Mouse (Mus musculus): ENCODE data around the gene Btbd1. TPM values are rescaled to one million over a fixed set of nuclear protein-coding genes. Genes with fewer than 3 reads are reported as not detected.
"Not testable (repeated sequence)": the region's sequence is repeated elsewhere in the genome, so short reads cannot be mapped to it uniquely, and the experiment has no call there.

The Btbd1 gene
- polyA plus RNA-seq, 1 experiment from 2014 or later, result 67.0 TPM

DNA sequence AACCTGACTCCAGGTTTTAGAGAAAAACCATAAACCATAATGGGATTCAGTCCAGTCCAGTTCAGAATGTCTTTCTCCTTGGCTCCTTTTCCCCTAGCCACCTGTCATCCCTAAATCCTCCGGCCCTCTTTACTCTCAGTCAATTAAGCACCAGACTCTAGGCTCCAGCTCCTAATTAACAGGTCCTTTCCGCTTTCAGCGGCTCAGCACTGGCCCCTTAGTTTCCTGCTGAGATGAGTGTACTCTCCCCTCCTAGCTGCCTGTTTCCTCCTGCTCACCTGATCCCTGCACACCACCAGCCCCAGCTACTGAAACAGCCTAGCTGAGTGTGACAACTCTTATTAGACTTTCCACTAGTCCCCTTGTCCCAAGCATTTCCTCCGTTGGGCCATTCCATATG is 18.5 kb upstream of the Btbd1 start:
- Histone ChIP-seq H3K9me3 (no peaks in the 10 kb centered on the region), H3K27me3 (replicated peaks) (no peaks in the 10 kb centered on the region), H3K9ac (no peak overlapping the region), H3K4me2 (no peak overlapping the region), H3K4me3 (replicated peaks) (no peak overlapping the region), H3K4me1 (no peaks in the 10 kb centered on the region), H3K36me3 (no peaks in the 10 kb centered on the region), H3K27ac (no peak overlapping the region)
- no peak for ATAC-seq (ENCODE audit: insufficient read depth, low FRiP score, low read depth)
- 47% methylated on average over 4 of the region's 4 CpGs for WGBS

DNA sequence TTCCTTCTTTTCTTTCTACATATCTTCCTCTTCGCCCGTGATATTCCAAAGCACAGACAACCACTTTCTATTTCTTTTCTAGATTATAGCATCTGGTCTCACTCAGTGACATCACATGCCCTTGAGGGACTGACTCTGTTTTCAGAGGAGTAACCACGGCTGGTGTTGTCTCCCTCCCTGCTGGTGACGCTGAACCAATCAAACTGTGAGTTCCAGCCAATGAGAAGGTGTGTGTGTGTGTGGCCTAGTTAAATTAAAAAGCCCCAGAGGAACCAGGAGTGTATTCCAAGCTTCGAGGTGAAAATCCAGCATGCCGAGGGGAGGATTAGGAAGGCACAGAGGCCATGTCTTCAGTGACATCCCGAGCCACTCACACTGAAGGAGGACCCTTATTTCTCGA is 17.8 kb upstream of the Btbd1 start:
- no peaks in the 10 kb centered on the region for H3K27me3 ChIP-seq (replicated peaks)
- ATAC-seq (ENCODE audit: insufficient read depth, low FRiP score, low read depth), result no peak
- H3K9ac ChIP-seq, result no peak overlapping the region
- H3K4me2 ChIP-seq, result no peak overlapping the region
- H3K4me1 ChIP-seq, result no peaks in the 10 kb centered on the region
- no peaks in the 10 kb centered on the region for H3K36me3 ChIP-seq
- H3K4me3 ChIP-seq (replicated peaks), result no peak overlapping the region
- H3K9me3 ChIP-seq, result no peaks in the 10 kb centered on the region
- 42% methylated on average over 8 of the region's 8 CpGs for WGBS
- no peak overlapping the region for H3K27ac ChIP-seq

DNA sequence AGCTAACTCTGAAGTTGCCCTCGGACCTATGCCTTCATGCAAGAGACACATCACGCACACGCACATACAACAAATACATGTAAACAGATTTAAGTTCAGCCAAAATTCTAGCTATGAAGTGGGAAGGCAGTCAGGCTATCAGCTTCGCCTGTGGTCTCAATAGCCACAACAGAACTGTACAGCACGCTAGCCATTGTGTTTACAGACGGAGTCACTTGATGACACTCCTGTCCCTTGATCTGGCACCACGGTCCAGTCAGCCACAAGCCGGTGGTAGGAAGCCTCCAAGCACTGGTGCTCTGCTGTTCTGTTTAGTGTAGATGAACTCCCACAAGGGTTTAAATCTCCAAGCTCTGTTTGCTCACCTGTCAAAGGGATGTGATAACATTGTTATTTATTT is 16.8 kb upstream of the Btbd1 start:
- Histone ChIP-seq H3K36me3 (no peaks in the 10 kb centered on the region), H3K9ac (no peak overlapping the region), H3K4me2 (no peak overlapping the region), H3K4me1 (no peaks in the 10 kb centered on the region), H3K27ac (no peak overlapping the region), H3K9me3 (no peaks in the 10 kb centered on the region), H3K27me3 (replicated peaks) (no peaks in the 10 kb centered on the region), H3K4me3 (replicated peaks) (no peak overlapping the region)
- ATAC-seq (ENCODE audit: insufficient read depth, low FRiP score, low read depth), result no peak
- WGBS, result 60% methylated on average over 8 of the region's 8 CpGs

DNA sequence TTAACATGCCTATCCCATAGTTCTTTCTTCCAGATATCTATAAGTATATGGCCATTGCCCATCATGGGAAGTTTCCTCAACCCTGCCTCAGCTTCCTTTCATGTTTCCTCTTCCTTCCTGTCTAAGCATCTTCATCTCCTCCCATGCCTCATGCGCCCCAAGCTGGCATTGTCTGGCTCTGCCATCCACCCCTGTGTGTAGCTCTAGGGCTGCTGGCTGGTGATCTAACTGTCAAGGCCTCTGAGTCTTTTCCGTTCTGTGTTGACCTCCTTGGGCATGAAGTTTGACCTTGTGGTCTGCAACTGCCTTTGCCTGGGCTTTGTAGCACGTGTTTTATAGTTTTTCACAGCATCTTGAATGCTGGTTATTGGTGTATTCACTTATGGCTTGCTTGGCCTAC is 16.1 kb upstream of the Btbd1 start:
- no peak overlapping the region for H3K27ac ChIP-seq
- no peaks in the 10 kb centered on the region for H3K36me3 ChIP-seq
- H3K4me3 ChIP-seq (replicated peaks), result no peak overlapping the region
- H3K4me2 ChIP-seq, result no peak overlapping the region
- ATAC-seq (ENCODE audit: insufficient read depth, low FRiP score, low read depth), result no peak
- H3K9me3 ChIP-seq, result no peaks in the 10 kb centered on the region
- 74% methylated on average over 3 of the region's 3 CpGs for WGBS
- no peaks in the 10 kb centered on the region for H3K27me3 ChIP-seq (replicated peaks)
- H3K9ac ChIP-seq, result no peak overlapping the region
- H3K4me1 ChIP-seq, result no peaks in the 10 kb centered on the region

DNA sequence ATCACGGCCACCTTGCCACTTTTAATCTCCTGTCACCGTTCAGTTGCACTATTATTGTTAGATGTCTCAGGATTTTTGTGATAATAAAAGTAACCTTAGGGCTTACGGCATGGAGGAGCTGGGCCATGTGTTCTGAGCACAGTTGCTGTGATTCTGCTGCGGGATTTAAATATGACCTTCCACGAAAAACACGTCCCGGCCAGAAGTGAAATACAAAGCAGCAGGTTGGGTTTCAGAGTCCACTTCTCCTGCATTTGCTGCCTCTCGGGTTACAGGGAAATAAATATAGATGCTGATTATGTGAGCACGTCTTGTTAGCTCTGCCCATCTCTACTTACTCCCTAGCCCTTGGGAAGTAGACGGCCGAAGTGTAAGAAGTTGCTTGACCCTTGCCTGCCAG is 15.6 kb upstream of the Btbd1 start:
- 78% methylated on average over 11 of the region's 11 CpGs for WGBS

DNA sequence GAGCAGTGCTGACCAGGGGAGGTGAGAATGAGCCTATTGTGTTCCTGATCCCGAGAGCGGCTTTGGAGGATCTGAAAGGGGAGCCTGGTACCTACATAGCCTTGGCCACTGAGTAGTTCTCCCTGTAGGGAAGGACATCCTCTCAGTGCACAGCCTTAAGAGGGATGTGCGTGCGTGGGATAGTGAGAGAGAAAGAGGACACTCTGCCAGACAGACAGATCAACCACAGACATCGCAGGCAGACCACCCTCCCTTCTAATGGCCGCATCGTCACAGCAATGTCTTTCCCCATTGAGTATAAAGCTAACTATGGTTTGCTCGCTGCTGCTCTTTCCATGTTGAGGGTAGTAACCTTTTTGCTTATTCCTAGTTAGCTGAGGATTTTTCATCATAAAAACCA is 14.7 kb upstream of the Btbd1 start:
- Histone ChIP-seq H3K36me3 (no peaks in the 10 kb centered on the region), H3K4me2 (no peak overlapping the region), H3K9me3 (no peaks in the 10 kb centered on the region), H3K27ac (no peak overlapping the region), H3K27me3 (replicated peaks) (no peaks in the 10 kb centered on the region), H3K4me1 (no peaks in the 10 kb centered on the region), H3K9ac (no peak overlapping the region), H3K4me3 (replicated peaks) (no peak overlapping the region)
- 82% methylated on average over 8 of the region's 8 CpGs for WGBS
- no peak for ATAC-seq (ENCODE audit: insufficient read depth, low FRiP score, low read depth)

More for the DNA sequence above, 15.6 kb upstream of the Btbd1 start:
- no peaks in the 10 kb centered on the region for H3K36me3 ChIP-seq
- no peak overlapping the region for H3K4me2 ChIP-seq
- H3K4me1 ChIP-seq, result no peaks in the 10 kb centered on the region
- no peak overlapping the region for H3K27ac ChIP-seq
- H3K27me3 ChIP-seq (replicated peaks), result no peaks in the 10 kb centered on the region
- no peak for ATAC-seq (ENCODE audit: insufficient read depth, low FRiP score, low read depth)
- no peak overlapping the region for H3K9ac ChIP-seq
- H3K4me3 ChIP-seq (replicated peaks), result no peak overlapping the region
- H3K9me3 ChIP-seq, result no peaks in the 10 kb centered on the region

DNA sequence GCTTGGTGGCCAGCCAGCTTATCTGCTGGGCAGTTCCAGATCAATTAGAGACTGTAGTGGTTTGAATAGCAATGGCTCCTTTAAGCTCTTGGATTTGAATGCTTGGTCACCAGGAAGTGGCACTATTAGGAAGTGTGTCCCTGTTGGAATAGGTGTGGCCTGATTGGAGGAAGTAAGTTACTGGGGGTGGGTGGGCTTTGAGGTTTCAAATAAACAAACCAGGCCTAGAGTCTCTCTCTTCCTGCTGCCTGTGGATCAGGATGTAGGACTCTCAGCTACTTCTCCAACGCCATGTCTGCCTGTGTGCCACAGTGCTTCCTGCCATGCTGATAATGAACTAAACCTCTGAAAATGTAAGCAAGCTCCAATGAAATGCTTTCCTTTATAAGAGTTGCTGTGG is 13.8 kb upstream of the Btbd1 start:
- no peaks in the 10 kb centered on the region for H3K4me1 ChIP-seq
- no peaks in the 10 kb centered on the region for H3K9me3 ChIP-seq
- no peak overlapping the region for H3K4me3 ChIP-seq (replicated peaks)
- 64% methylated on average over 1 of the region's 1 CpGs for WGBS
- no peak overlapping the region for H3K9ac ChIP-seq
- no peaks in the 10 kb centered on the region for H3K36me3 ChIP-seq
- H3K4me2 ChIP-seq, result no peak overlapping the region
- no peak overlapping the region for H3K27ac ChIP-seq
- ATAC-seq (ENCODE audit: insufficient read depth, low FRiP score, low read depth), result no peak
- no peaks in the 10 kb centered on the region for H3K27me3 ChIP-seq (replicated peaks)

DNA sequence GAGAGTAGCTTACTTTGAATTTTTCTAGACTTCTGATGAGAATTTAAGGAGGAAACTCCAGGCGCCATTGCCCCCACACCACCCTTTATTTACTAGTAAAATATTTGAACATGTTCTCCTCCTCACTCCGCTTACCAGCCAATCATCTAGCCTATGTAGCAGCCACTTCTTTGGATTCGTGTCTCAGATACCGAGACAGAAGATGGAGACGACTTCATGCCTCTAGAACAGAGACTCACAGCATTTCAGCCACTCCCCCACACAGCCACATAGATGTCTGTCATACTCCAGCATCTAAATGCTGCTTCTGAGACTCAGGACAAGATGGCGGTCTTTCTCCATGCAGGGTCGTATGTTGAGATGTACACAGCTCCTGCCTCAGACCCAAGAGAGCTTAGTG is 12.9 kb upstream of the Btbd1 start:
- no peaks in the 10 kb centered on the region for H3K9me3 ChIP-seq
- no peak for ATAC-seq (ENCODE audit: insufficient read depth, low FRiP score, low read depth)
- no peak overlapping the region for H3K27ac ChIP-seq
- no peak overlapping the region for H3K9ac ChIP-seq
- H3K36me3 ChIP-seq, result no peaks in the 10 kb centered on the region
- H3K4me1 ChIP-seq, result no peaks in the 10 kb centered on the region
- no peak overlapping the region for H3K4me3 ChIP-seq (replicated peaks)
- no peak overlapping the region for H3K4me2 ChIP-seq
- 82% methylated on average over 7 of the region's 7 CpGs for WGBS
- H3K27me3 ChIP-seq (replicated peaks), result no peaks in the 10 kb centered on the region

DNA sequence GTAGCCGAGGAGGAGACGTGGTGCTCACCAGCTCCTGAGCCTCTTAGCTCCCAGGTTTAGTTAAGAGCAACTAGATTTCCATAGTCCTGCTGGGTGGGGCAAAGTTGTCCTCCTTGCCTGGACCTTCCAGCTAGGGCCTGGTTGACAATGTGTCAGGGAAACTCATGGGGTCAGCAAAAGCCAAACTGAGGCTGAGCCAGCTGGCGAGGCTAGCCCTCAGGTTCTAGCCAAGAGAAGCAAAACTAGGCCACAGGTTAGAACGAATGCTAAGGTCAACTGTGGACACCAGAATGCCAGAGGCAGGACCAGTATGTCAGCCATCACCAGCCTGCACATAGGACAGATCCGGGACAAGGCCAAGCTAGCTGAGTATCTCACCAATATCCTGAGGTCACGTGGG is 12.2 kb upstream of the Btbd1 start:
- Histone ChIP-seq H3K4me1 (no peaks in the 10 kb centered on the region), H3K9me3 (no peaks in the 10 kb centered on the region), H3K27me3 (replicated peaks) (no peaks in the 10 kb centered on the region), H3K4me2 (no peak overlapping the region), H3K4me3 (replicated peaks) (no peak overlapping the region), H3K27ac (no peak overlapping the region), H3K9ac (no peak overlapping the region), H3K36me3 (no peaks in the 10 kb centered on the region)
- WGBS, result 82% methylated on average over 6 of the region's 6 CpGs
- no peak for ATAC-seq (ENCODE audit: insufficient read depth, low FRiP score, low read depth)

DNA sequence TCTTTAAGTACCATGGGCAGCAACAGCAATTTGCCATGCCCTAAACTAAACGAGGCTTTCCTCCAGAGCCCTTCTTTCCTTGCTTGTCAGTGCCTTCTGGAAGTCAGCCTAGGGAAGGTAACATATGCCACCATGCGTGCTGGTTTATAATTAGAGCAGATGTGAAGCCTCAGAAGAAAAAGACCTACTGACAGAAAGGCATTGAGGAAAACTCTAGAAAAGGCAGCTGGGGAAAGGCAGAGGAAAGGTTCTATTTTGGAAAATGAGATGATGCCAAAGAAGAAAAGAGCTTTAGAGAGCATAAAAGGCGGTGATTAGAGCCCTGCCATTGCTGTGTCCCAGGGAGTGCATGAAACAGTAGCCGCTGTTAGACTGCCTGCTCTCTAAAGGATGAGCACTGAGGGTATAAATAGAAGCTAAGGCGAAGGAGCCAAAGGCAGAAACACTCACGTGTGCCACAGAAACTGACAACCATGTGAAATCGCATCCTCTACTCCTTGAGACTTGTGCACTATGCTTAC is 11.5 kb upstream of the Btbd1 start:
- Histone ChIP-seq H3K36me3 (no peaks in the 10 kb centered on the region), H3K27me3 (replicated peaks) (no peaks in the 10 kb centered on the region), H3K9ac (no peak overlapping the region), H3K9me3 (no peaks in the 10 kb centered on the region), H3K4me1 (no peaks in the 10 kb centered on the region), H3K4me2 (no peak overlapping the region), H3K4me3 (replicated peaks) (no peak overlapping the region), H3K27ac (no peak overlapping the region)
- no peak for ATAC-seq (ENCODE audit: insufficient read depth, low FRiP score, low read depth)
- 56% methylated on average over 7 of the region's 7 CpGs for whole genome bisulfite sequencing

DNA sequence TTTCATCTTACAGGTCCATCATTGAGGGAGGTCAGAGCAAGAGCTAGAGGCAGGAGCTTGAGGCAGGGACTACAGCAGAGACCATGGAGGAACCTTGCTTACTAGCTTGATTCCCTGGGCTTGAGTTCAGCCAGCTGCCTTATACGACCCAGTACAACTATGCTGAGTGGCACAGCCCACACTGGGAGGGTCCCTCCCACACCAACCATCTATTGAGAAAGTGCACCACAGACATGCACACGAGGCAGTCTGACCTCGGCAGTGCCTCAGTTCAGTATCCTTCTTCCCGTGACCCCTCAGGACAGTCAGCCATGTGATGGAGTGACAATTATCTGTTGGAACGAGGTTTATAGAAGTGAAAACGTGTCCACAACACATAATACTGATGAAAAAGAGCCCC is 10.5 kb upstream of the Btbd1 start:
- H3K9ac ChIP-seq, result no peak overlapping the region
- H3K36me3 ChIP-seq, result no peaks in the 10 kb centered on the region
- WGBS, result 56% methylated on average over 6 of the region's 6 CpGs
- H3K9me3 ChIP-seq, result no peaks in the 10 kb centered on the region
- no peak for ATAC-seq (ENCODE audit: insufficient read depth, low FRiP score, low read depth)
- no peaks in the 10 kb centered on the region for H3K4me1 ChIP-seq
- H3K27me3 ChIP-seq (replicated peaks), result no peaks in the 10 kb centered on the region
- H3K4me3 ChIP-seq (replicated peaks), result no peak overlapping the region
- H3K27ac ChIP-seq, result no peak overlapping the region
- no peak overlapping the region for H3K4me2 ChIP-seq

DNA sequence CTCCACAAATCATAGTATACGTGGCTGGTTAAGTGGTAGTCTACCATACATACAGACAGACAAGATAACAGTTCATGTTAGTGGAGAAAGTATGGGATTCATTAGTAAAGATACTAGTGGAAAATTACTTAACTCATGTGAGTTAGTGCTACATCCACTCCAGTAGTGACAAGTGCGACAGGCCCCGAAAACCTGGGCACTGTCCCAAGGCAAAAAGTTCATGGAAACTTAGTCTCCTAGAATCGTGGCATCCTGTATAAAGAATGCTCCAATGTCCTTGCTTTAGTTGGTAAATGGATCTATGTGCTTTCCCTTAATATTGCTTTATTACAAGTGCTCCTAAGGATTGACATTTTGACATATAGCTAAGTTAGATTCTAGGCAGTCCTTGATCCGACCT is 8.5 kb upstream of the Btbd1 start:
- WGBS, result 85% methylated on average over 5 of the region's 5 CpGs
- not testable (repeated sequence) for H3K4me1 ChIP-seq; H3K4me3 ChIP-seq (replicated peaks); H3K27ac ChIP-seq; H3K9me3 ChIP-seq; H3K27me3 ChIP-seq (replicated peaks); H3K36me3 ChIP-seq; H3K9ac ChIP-seq; ATAC-seq (ENCODE audit: insufficient read depth, low FRiP score, low read depth); H3K4me2 ChIP-seq

DNA sequence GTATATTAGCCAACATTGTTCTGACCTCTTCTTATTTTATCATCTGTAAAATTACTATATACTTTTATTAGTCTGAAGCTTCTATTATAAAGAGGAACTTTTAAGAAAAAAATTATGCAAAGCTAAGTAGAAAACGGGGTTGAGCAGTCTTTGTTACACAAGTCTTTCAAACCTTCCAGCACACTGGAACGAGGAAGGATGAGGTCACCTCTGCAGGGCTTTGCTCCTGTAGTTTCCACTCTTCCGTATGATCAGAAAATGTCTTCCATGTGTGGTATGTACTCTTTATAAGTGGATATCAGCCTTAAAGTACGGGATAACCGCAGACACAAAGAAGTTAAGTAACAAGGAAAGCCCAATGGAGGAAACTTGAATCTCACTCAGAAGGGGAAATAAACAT is 6.2 kb upstream of the Btbd1 start:
- ATAC-seq (ENCODE audit: insufficient read depth, low FRiP score, low read depth), result no peak
- no peak overlapping the region for H3K9ac ChIP-seq
- no peak overlapping the region for H3K27ac ChIP-seq
- 88% methylated on average over 5 of the region's 5 CpGs for WGBS
- H3K9me3 ChIP-seq, result no peaks in the 10 kb centered on the region
- no peak overlapping the region for H3K4me3 ChIP-seq (replicated peaks)
- H3K36me3 ChIP-seq, result no peaks in the 10 kb centered on the region
- no peaks in the 10 kb centered on the region for H3K4me1 ChIP-seq
- no peak overlapping the region for H3K4me2 ChIP-seq
- no peaks in the 10 kb centered on the region for H3K27me3 ChIP-seq (replicated peaks)

Data from stomach, embryonic 15.5 days (tissue).